ENCODE assay signal across 10 mouse cellular contexts in genomic region chr11:87778915-87779314, GRCm38 (mm10). TPM values are rescaled to one million over a fixed set of nuclear protein-coding genes. Genes with fewer than 3 reads are reported as not detected.
A peak's percentile ranks its signal among the peaks of the same experiment; 100 is the strongest.
DNase-seq lines count a peak whose midpoint lies in the region; ATAC-seq and TF ChIP-seq lines count a peak whose summit lies in the region.
"Had no signal": no experiment of that assay in that cellular context is flagged by ENCODE, and none has a peak within 500 bp of the region (broad histone marks: within the 10 kb centered on the region; RNA-seq: fewer than 3 reads in every experiment).

No protein-coding gene starts in this region.

- no peaks in the 10 kb centered on the region for H3K36me3 ChIP-seq in liver, adult 2 months (ENCODE audit: control insufficient read depth, insufficient read depth, low read length)
- peaks cover 10% of the 10 kb centered on the region; the same call in 1 of the 2 replicates for H3K36me3 ChIP-seq in forebrain, embryonic 16.5 days (ENCODE audit: control insufficient read depth, insufficient read depth)
- no peaks in the 10 kb centered on the region for H3K36me3 ChIP-seq in limb, embryonic 14.5 days (ENCODE audit: control insufficient read depth, insufficient read depth, low read length)
- no peaks in the 10 kb centered on the region for H3K36me3 ChIP-seq in small intestine, adult 2 months (ENCODE audit: control insufficient read depth, insufficient read depth, low read length)

- H3K9me3 ChIP-seq in forebrain, embryonic 16.5 days (ENCODE audit: control insufficient read depth, low read length): no peaks in the 10 kb centered on the region
- no peaks in the 10 kb centered on the region for H3K9me3 ChIP-seq in limb, embryonic 14.5 days (ENCODE audit: control insufficient read depth, low read length)

- ATAC-seq in forebrain, embryonic 16.5 days: peak; percentile 8; the same call in 1 of the 2 replicates
- no peak for ATAC-seq in limb, embryonic 14.5 days (ENCODE audit: low FRiP score, low read depth)
- ATAC-seq: Patski had no signal

- no peak for DNase-seq in liver, adult 2 months (ENCODE audit: extremely low read depth, low read depth, low spot score)
- no peak for DNase-seq in liver
- no peak for DNase-seq in limb, embryonic 14.5 days (ENCODE audit: low spot score)
- no peak for DNase-seq in right cerebral cortex, postnatal 36 days (ENCODE audit: low spot score in 2 of 2)
- DNase-seq in gastrocnemius, postnatal 14 days: no peak
- no peak for DNase-seq in cerebellum, adult 9-11 months

- no peak for TF ChIP-seq POLR2A in liver, adult 2 months (IDR thresholded peaks at IDR 0.05; ENCODE audit: extremely low read depth, insufficient read depth, low read length)
- TF ChIP-seq POLR2A in limb, embryonic 14.5 days (IDR thresholded peaks at IDR 0.05; ENCODE audit: borderline replicate concordance, extremely low read depth, insufficient read depth, insufficient read length): no peak
- no peak for TF ChIP-seq POLR2A in small intestine, adult 2 months (IDR thresholded peaks at IDR 0.05; ENCODE audit: low read depth, low read length)

- peaks cover 2% of the 10 kb centered on the region for H3K4me1 ChIP-seq in liver, adult 2 months (ENCODE audit: control insufficient read depth, insufficient read depth, low read length)
- peaks cover 10% of the 10 kb centered on the region for H3K4me1 ChIP-seq in forebrain, embryonic 16.5 days (replicated peaks; ENCODE audit: control insufficient read depth, insufficient read depth, low read length)
- peaks cover 6% of the 10 kb centered on the region for H3K4me1 ChIP-seq in limb, embryonic 14.5 days (ENCODE audit: control insufficient read depth, insufficient read depth, low read length)
- peaks cover 8% of the 10 kb centered on the region for H3K4me1 ChIP-seq in small intestine, adult 2 months (ENCODE audit: control insufficient read depth, insufficient read depth, insufficient read length, low read length)

- no peak overlapping the region for H3K27ac ChIP-seq in liver, adult 2 months (replicated peaks; ENCODE audit: insufficient read depth, low read depth, low read length)
- H3K27ac ChIP-seq in forebrain, embryonic 16.5 days (ENCODE audit: low read length): no peak overlapping the region
- H3K27ac ChIP-seq in limb, embryonic 14.5 days (replicated peaks; ENCODE audit: low read depth, low read length): no peak overlapping the region
- no peak overlapping the region for H3K27ac ChIP-seq in small intestine, adult 2 months (ENCODE audit: insufficient read depth, low read depth, low read length)

- intact Hi-C loops in gastrocnemius, postnatal 14 days (cut with DNase I; ENCODE audit: low total_unique reads): no loop called here

- peak overlapping the region; percentile 39; the same call in 1 of the 2 replicates for H3K4me3 ChIP-seq in liver, adult 2 months (ENCODE audit: insufficient read depth, low read depth, low read length)
- H3K4me3 ChIP-seq in forebrain, embryonic 16.5 days (replicated peaks; ENCODE audit: low read length): peak overlapping the region; percentile 36
- H3K4me3 ChIP-seq in limb, embryonic 14.5 days (replicated peaks; ENCODE audit: low read length): peak overlapping the region; percentile 40
- H3K4me3 ChIP-seq in small intestine, adult 2 months (ENCODE audit: low read depth, low read length): peak overlapping the region; percentile 48

- H3K9ac ChIP-seq in liver, adult 2 months (ENCODE audit: low read depth, low read length): no peak overlapping the region
- no peak overlapping the region for H3K9ac ChIP-seq in forebrain, embryonic 16.5 days (replicated peaks; ENCODE audit: low read depth, low read length)
- H3K9ac ChIP-seq in limb, embryonic 14.5 days (ENCODE audit: low read depth, low read length, severe bottlenecking): peak overlapping the region; percentile 65

- H3K79me2 ChIP-seq in liver, adult 2 months (ENCODE audit: control insufficient read depth, insufficient read depth, low read length): no peaks in the 10 kb centered on the region

- no peak for TF ChIP-seq CTCF in liver, adult 2 months (IDR thresholded peaks at IDR 0.05; ENCODE audit: low read depth, low read length)
- TF ChIP-seq CTCF in small intestine, adult 2 months (IDR thresholded peaks at IDR 0.05; ENCODE audit: extremely low read depth, insufficient read length, insufficient replicate concordance, low read depth, low read length): no peak

- WGBS in liver, adult 2 months: 40% methylated on average over 12 of the region's 12 CpGs
- 38% methylated on average over 12 of the region's 12 CpGs for WGBS in forebrain, embryonic 16.5 days
- 33% methylated on average over 12 of the region's 12 CpGs for WGBS in limb, embryonic 14.5 days
- 38% methylated on average over 12 of the region's 12 CpGs for WGBS in small intestine, adult 2 months

- peak overlapping the region; percentile 62 for H3K4me2 ChIP-seq in forebrain, embryonic 16.5 days (ENCODE audit: low read length)
- peak overlapping the region; percentile 91 for H3K4me2 ChIP-seq in limb, embryonic 14.5 days (replicated peaks; ENCODE audit: low read depth, low read length, severe bottlenecking)

- H3K27me3 ChIP-seq in liver, adult 2 months (ENCODE audit: control insufficient read depth, insufficient read depth, low read length): no peaks in the 10 kb centered on the region
- H3K27me3 ChIP-seq in forebrain, embryonic 16.5 days (replicated peaks; ENCODE audit: control insufficient read depth, insufficient read depth, low read length): no peaks in the 10 kb centered on the region
- H3K27me3 ChIP-seq in limb, embryonic 14.5 days (ENCODE audit: control insufficient read depth, insufficient read depth, low read length): no peaks in the 10 kb centered on the region
- H3K27me3 ChIP-seq in small intestine, adult 2 months (ENCODE audit: control insufficient read depth, insufficient read depth, low read length): peaks cover 9% of the 10 kb centered on the region; the same call in 1 of the 2 replicates

RNA-seq across cellular contexts. Expression of gene Mpo, which starts 14.5 kb away (rescaled TPM):
- total RNA-seq in liver, adult 2 months (2014; rRNA removed): not detected in 2 replicates
- 0.06 TPM in 1 of 2 replicates, not detected in the other for polyA plus RNA-seq in liver, adult 2 months (2012; rRNA removed)
- 0.29 and 0.80 TPM in 2 replicates for polyA plus RNA-seq in forebrain, embryonic 16.5 days (2015; fragmentation: Nextera tagmentation; extraction: Ambion mirVana)
- polyA plus RNA-seq in limb, embryonic 14.5 days (2012; rRNA removed): 1.1 and 3.3 TPM in 2 replicates
- polyA plus RNA-seq in limb, embryonic 14.5 days (2014; fragmentation: Nextera tagmentation; extraction: Ambion mirVana): 1.7 TPM in 2 replicates
- 0.08 and 0.14 TPM in 2 replicates for polyA plus RNA-seq in small intestine, adult 2 months (2012; rRNA removed)
- not detected for total RNA-seq in gastrocnemius, postnatal 14 days (2021)
- total RNA-seq: left cerebral cortex, postnatal 10 days had no signal
- polyA plus RNA-seq: Patski had no signal

RNA-seq across cellular contexts. Expression of gene Tspoap1, which starts 18.6 kb away (rescaled TPM):
- 0.09 and 1.1 TPM in 2 replicates for total RNA-seq in liver, adult 2 months (2014; rRNA removed)
- 0.26 and 0.37 TPM in 2 replicates for polyA plus RNA-seq in liver, adult 2 months (2012; rRNA removed)
- polyA plus RNA-seq in forebrain, embryonic 16.5 days (2015; fragmentation: Nextera tagmentation; extraction: Ambion mirVana): 26.4 and 47.4 TPM in 2 replicates
- 6.5 and 7.3 TPM in 2 replicates for polyA plus RNA-seq in limb, embryonic 14.5 days (2012; rRNA removed)
- 2.2 and 2.9 TPM in 2 replicates for polyA plus RNA-seq in limb, embryonic 14.5 days (2014; fragmentation: Nextera tagmentation; extraction: Ambion mirVana)
- polyA plus RNA-seq in small intestine, adult 2 months (2012; rRNA removed): 0.89 and 1.3 TPM in 2 replicates
- under 1 TPM; 0.04 TPM for total RNA-seq in gastrocnemius, postnatal 14 days (2021)

RNA-seq across cellular contexts. Expression of gene Supt4a, which starts 41.6 kb away (rescaled TPM):
- 59.9 and 63.8 TPM in 2 replicates for total RNA-seq in liver, adult 2 months (2014; rRNA removed)
- 41.9 and 46.5 TPM in 2 replicates for polyA plus RNA-seq in liver, adult 2 months (2012; rRNA removed)
- polyA plus RNA-seq in forebrain, embryonic 16.5 days (2015; fragmentation: Nextera tagmentation; extraction: Ambion mirVana): 133 and 147 TPM in 2 replicates
- polyA plus RNA-seq in limb, embryonic 14.5 days (2012; rRNA removed): 106 and 121 TPM in 2 replicates
- 167 and 181 TPM in 2 replicates for polyA plus RNA-seq in limb, embryonic 14.5 days (2014; fragmentation: Nextera tagmentation; extraction: Ambion mirVana)
- polyA plus RNA-seq in small intestine, adult 2 months (2012; rRNA removed): 21.5 and 43.3 TPM in 2 replicates
- total RNA-seq in gastrocnemius, postnatal 14 days (2021): 10 to 100 TPM; 30.8 to 36.4 TPM

RNA-seq across cellular contexts. Expression of gene Lpo, which starts 49.2 kb away (rescaled TPM):
- not detected in 2 replicates for total RNA-seq in liver, adult 2 months (2014; rRNA removed)
- polyA plus RNA-seq in liver, adult 2 months (2012; rRNA removed): not detected in 2 replicates
- 0.42 and 0.48 TPM in 2 replicates for polyA plus RNA-seq in forebrain, embryonic 16.5 days (2015; fragmentation: Nextera tagmentation; extraction: Ambion mirVana)
- 0.04 and 0.06 TPM in 2 replicates for polyA plus RNA-seq in limb, embryonic 14.5 days (2012; rRNA removed)
- 0.07 TPM in 1 of 2 replicates, not detected in the other for polyA plus RNA-seq in limb, embryonic 14.5 days (2014; fragmentation: Nextera tagmentation; extraction: Ambion mirVana)
- polyA plus RNA-seq in small intestine, adult 2 months (2012; rRNA removed): 0.20 TPM in 1 of 2 replicates, not detected in the other
- not detected for total RNA-seq in gastrocnemius, postnatal 14 days (2021)
- polyA plus RNA-seq: Patski had no signal
